Mouse (Mus musculus): ENCODE results near the gene Zfp444.

Gene Zfp444

GRCm38 (mm10) chr7:6220147-6220546, 48.1 kb downstream of the Zfp444 start:
- DNase-seq, result no peak

GRCm38 (mm10) chr7:6221978-6222377, 50.0 kb downstream of the Zfp444 start, which contains the start of gene Zscan5b:
Gene Zscan5b, plus strand, starts transcription at chr7:6222278.
- no peak for DNase-seq

GRCm38 (mm10) chr7:6228491-6228890, 56.5 kb downstream of the Zfp444 start:
- DNase-seq, result peak; percentile 23 to 43

GRCm38 (mm10) chr7:6239787-6240186, 67.8 kb downstream of the Zfp444 start:
- DNase-seq, result peak in 1 of 2 experiments; percentile 15

GRCm38 (mm10) chr7:6240841-6241425, 68.9 kb downstream of the Zfp444 start:
- peak; percentile 66 to 73 for DNase-seq

Data from cerebellum, postnatal 14 days (tissue).